Mouse (Mus musculus): Measurements from ENCODE around the gene Pth. TPM values are rescaled to one million over a fixed set of nuclear protein-coding genes. Genes with fewer than 3 reads are reported as not detected.
A peak's percentile ranks its signal among the peaks of the same experiment; 100 is the strongest.

Gene Pth
- polyA plus RNA-seq, 1 experiment from 2014 or later, result not detected

DNA sequence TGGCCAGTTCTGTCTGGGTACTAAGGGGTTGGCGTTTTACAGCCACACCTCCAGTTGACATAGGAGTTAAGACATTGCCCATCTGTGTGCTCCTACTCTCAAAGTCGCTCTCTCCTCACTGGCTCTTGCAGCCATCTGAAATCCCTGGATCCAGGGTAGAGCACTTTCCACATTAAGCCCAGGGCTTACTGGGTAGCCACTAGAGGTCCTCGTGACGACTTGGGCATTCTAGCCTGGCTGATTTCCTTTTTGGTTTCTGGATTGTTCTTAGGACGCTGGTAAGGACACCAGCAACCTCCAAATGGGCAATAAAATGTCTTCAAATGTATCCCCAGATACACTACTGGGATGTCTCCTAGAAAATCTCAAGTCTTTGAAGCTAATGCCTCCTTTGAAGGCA is 20.3 kb upstream of the Pth start:
- H3K36me3 ChIP-seq (ENCODE audit: control insufficient read depth, insufficient read depth, low read length), result no peaks in the 10 kb centered on the region
- no peak overlapping the region for H3K9ac ChIP-seq (ENCODE audit: low read length)
- ATAC-seq (ENCODE audit: insufficient read depth, low FRiP score, low TSS enrichment) (no peak), DNase-seq (ENCODE audit: low spot score) (no peak)
- no peak overlapping the region for H3K27ac ChIP-seq (ENCODE audit: low read depth, low read length)
- H3K4me3 ChIP-seq (ENCODE audit: low read depth, low read length), result no peak overlapping the region
- no peak overlapping the region for H3K4me2 ChIP-seq (ENCODE audit: low read depth)
- no peaks in the 10 kb centered on the region for H3K4me1 ChIP-seq (ENCODE audit: control insufficient read depth, insufficient read depth, low read length)
- 64% methylated on average over 5 of the region's 5 CpGs for WGBS
- no peaks in the 10 kb centered on the region for H3K27me3 ChIP-seq (ENCODE audit: control insufficient read depth, insufficient read depth, low read length)
- no peaks in the 10 kb centered on the region for H3K9me3 ChIP-seq (ENCODE audit: control insufficient read depth, low read length)

DNA sequence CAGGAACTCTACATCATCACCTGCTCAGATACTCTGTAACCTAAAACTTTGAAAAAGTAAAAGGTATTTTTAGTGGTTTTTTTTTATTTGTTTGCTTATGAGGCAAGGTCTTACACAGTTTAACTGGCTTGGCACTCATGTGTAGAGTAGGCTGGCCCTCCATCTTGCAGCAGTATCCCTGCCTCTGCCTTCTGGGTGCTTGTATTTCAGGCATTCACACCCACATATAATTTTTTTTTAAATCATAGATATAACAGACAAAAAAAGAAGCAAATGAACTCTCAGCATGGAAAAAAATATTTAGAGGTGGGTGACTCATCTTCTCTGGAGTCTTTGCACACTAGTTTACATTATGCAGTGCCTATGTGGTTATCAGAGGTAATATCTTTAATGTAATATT is 9.7 kb upstream of the Pth start:
- H3K4me3 ChIP-seq (ENCODE audit: low read depth, low read length), result no peak overlapping the region
- H3K9ac ChIP-seq (ENCODE audit: low read length), result no peak overlapping the region
- no peaks in the 10 kb centered on the region for H3K4me1 ChIP-seq (ENCODE audit: control insufficient read depth, insufficient read depth, low read length)
- no peaks in the 10 kb centered on the region for H3K9me3 ChIP-seq (ENCODE audit: control insufficient read depth, low read length)
- H3K36me3 ChIP-seq (ENCODE audit: control insufficient read depth, insufficient read depth, low read length), result no peaks in the 10 kb centered on the region
- H3K27ac ChIP-seq (ENCODE audit: low read depth, low read length), result no peak overlapping the region
- ATAC-seq (ENCODE audit: insufficient read depth, low FRiP score, low TSS enrichment) (no peak), DNase-seq (ENCODE audit: low spot score) (no peak)
- no peak overlapping the region for H3K4me2 ChIP-seq (ENCODE audit: low read depth)
- H3K27me3 ChIP-seq (ENCODE audit: control insufficient read depth, insufficient read depth, low read length), result no peaks in the 10 kb centered on the region

GRCm38 (mm10) chr7:113396661-113397060 is 8.3 kb upstream of the Pth start:
- ATAC-seq (ENCODE audit: insufficient read depth, low FRiP score, low TSS enrichment) (no peak), DNase-seq (ENCODE audit: low spot score) (no peak)
- H3K4me3 ChIP-seq (ENCODE audit: low read depth, low read length), result no peak overlapping the region
- no peak overlapping the region for H3K9ac ChIP-seq (ENCODE audit: low read length)
- WGBS, result 83% methylated on average over 4 of the region's 4 CpGs
- no peaks in the 10 kb centered on the region for H3K27me3 ChIP-seq (ENCODE audit: control insufficient read depth, insufficient read depth, low read length)
- H3K36me3 ChIP-seq (ENCODE audit: control insufficient read depth, insufficient read depth, low read length), result no peaks in the 10 kb centered on the region
- H3K9me3 ChIP-seq (ENCODE audit: control insufficient read depth, low read length), result no peaks in the 10 kb centered on the region
- H3K4me2 ChIP-seq (ENCODE audit: low read depth), result no peak overlapping the region
- no peaks in the 10 kb centered on the region for H3K4me1 ChIP-seq (ENCODE audit: control insufficient read depth, insufficient read depth, low read length)
- H3K27ac ChIP-seq (ENCODE audit: low read depth, low read length), result no peak overlapping the region

- ATAC-seq (ENCODE audit: insufficient read depth, low FRiP score, low TSS enrichment) (no peak), DNase-seq (ENCODE audit: low spot score) (no peak)
- no peak overlapping the region for H3K27ac ChIP-seq (ENCODE audit: low read depth, low read length)
- H3K4me2 ChIP-seq (ENCODE audit: low read depth), result no peak overlapping the region
- H3K9ac ChIP-seq (ENCODE audit: low read length), result no peak overlapping the region
- no peaks in the 10 kb centered on the region for H3K36me3 ChIP-seq (ENCODE audit: control insufficient read depth, insufficient read depth, low read length)
- WGBS, result 81% methylated on average over 2 of the region's 2 CpGs
- H3K9me3 ChIP-seq (ENCODE audit: control insufficient read depth, low read length), result no peaks in the 10 kb centered on the region
- H3K27me3 ChIP-seq (ENCODE audit: control insufficient read depth, insufficient read depth, low read length), result no peaks in the 10 kb centered on the region
- no peak overlapping the region for H3K4me3 ChIP-seq (ENCODE audit: low read depth, low read length)
- H3K4me1 ChIP-seq (ENCODE audit: control insufficient read depth, insufficient read depth, low read length), result no peaks in the 10 kb centered on the region
Measured at GRCm38 (mm10) chr7:113391619-113392018, 3.2 kb upstream of the Pth start.

DNA sequence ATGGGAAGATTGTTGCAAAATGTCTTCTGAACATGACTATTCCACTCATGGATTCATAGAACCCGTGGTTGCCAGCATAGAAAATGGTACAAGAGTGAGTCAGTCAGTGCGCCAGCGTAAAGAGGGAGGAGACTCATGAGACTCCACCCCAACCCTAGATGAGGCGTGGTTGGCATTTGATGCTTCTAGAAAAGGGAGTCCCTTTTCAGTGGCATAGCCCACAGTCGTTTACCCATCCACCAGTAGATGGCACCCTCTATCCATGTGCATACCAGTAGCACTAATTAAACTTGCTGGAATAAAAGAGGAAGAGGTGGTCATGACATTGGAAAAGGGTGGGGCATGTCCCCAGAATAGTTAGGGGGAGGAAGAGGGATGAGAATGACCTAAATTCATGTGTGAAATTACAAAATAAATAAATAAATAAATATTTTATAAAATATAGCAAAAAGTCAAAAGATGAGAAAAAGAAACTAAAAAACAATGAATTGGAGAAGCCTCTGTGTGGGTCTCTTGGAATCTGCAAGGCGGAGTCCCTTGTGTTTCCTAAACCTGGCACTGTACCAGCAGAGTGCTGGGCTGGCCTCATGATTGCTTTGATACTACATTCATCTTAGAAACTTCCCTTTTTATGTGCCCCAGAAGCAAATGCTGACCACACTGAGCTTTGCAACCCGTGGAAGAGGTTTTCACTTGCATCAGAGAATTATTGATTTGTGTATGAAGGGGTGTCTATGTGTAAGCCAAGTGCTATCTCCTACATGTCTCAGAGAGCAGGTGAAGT is 10.3 kb downstream of the Pth start:
- Histone ChIP-seq H3K27me3 (ENCODE audit: control insufficient read depth, insufficient read depth, low read length) (no peaks in the 10 kb centered on the region), H3K27ac (ENCODE audit: low read depth, low read length) (no peak overlapping the region), H3K4me2 (ENCODE audit: low read depth) (no peak overlapping the region), H3K4me1 (ENCODE audit: control insufficient read depth, insufficient read depth, low read length) (no peaks in the 10 kb centered on the region), H3K9me3 (ENCODE audit: control insufficient read depth, low read length) (no peaks in the 10 kb centered on the region), H3K4me3 (ENCODE audit: low read depth, low read length) (no peak overlapping the region), H3K36me3 (ENCODE audit: control insufficient read depth, insufficient read depth, low read length) (no peaks in the 10 kb centered on the region), H3K9ac (ENCODE audit: low read length) (no peak overlapping the region)
- WGBS, result 30% methylated on average over 7 of the region's 7 CpGs
- ATAC-seq (ENCODE audit: insufficient read depth, low FRiP score, low TSS enrichment), result peak; percentile 63
- DNase-seq (ENCODE audit: low spot score), result peak; percentile 74

DNA sequence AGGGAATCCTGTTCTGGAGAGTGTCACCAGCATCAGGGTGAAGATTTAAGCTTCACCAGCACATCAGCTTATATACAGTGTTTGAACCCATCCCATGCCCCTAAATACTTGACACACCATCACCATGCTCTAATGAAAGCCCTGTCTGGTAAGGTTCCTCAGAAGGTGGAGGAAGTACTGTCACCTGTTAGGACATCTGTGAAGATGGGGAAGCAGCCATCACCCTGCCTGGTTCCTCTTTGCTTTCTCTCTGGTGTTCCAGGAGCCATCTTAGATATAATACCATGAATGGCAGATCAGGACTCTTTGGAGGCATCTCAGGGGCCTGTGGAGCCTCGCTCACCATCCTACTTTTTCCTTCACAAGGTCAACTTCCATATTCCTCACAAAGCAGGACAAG is 15.7 kb downstream of the Pth start:
- H3K4me1 ChIP-seq (ENCODE audit: control insufficient read depth, insufficient read depth, low read length), result peaks cover 4% of the 10 kb centered on the region; the same call in 1 of the 2 replicates
- H3K9me3 ChIP-seq (ENCODE audit: control insufficient read depth, low read length), result no peaks in the 10 kb centered on the region
- DNase-seq (ENCODE audit: low spot score) (no peak), ATAC-seq (ENCODE audit: insufficient read depth, low FRiP score, low TSS enrichment) (no peak)
- H3K9ac ChIP-seq (ENCODE audit: low read length), result no peak overlapping the region
- H3K27me3 ChIP-seq (ENCODE audit: control insufficient read depth, insufficient read depth, low read length), result no peaks in the 10 kb centered on the region
- H3K36me3 ChIP-seq (ENCODE audit: control insufficient read depth, insufficient read depth, low read length), result no peaks in the 10 kb centered on the region
- no peak overlapping the region for H3K4me3 ChIP-seq (ENCODE audit: low read depth, low read length)
- no peak overlapping the region for H3K4me2 ChIP-seq (ENCODE audit: low read depth)
- 77% methylated on average over 1 of the region's 1 CpGs for WGBS
- no peak overlapping the region for H3K27ac ChIP-seq (ENCODE audit: low read depth, low read length)

DNA sequence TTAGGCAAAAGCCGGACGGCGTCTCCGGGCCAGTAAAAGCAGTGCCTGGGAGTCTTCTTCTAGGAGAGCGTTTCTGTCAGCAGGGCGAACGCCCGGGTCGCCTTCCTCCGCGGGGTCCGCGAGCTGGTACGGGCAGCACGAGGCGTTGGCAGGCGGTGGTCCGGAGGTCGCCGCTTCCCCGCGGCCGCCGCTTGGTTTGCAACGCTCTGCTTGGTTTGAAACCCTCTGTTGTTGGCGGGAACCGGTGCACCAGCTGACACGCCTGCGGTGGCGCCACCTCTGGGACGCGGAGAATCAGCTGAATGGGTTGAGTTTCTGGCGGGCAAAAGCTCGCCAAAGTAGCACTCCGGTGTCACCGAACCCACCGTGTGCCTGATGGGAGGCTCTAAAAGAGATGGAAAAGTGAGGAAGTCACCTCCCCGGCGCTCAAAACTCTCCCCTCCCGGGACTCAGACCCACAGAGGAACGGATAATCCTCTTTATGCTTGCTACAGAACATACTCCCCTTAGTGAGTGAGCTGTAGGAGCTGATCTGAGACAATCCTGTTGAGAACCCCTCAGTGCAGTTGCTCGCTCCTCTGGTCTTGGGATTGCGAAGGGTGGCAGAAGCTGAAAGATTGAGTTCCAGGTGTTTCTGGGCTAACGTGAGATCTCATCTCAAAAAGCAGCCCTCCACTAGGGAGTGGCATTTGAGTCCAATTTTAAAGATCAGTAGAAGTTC is 18.6 kb downstream of the Pth start:
- Histone ChIP-seq H3K9ac (ENCODE audit: low read length) (peak overlapping the region; percentile 91), H3K9me3 (ENCODE audit: control insufficient read depth, low read length) (no peaks in the 10 kb centered on the region), H3K27me3 (ENCODE audit: control insufficient read depth, insufficient read depth, low read length) (no peaks in the 10 kb centered on the region), H3K36me3 (ENCODE audit: control insufficient read depth, insufficient read depth, low read length) (no peaks in the 10 kb centered on the region), H3K27ac (ENCODE audit: low read depth, low read length) (peak overlapping the region; percentile 83), H3K4me2 (ENCODE audit: low read depth) (peak overlapping the region; percentile 80), H3K4me1 (ENCODE audit: control insufficient read depth, insufficient read depth, low read length) (peaks cover 4% of the 10 kb centered on the region; the same call in 1 of the 2 replicates), H3K4me3 (ENCODE audit: low read depth, low read length) (peak overlapping the region; percentile 89)
- ATAC-seq (ENCODE audit: insufficient read depth, low FRiP score, low TSS enrichment) (peak; percentile 54), DNase-seq (ENCODE audit: low spot score) (peak; percentile 76)
- under 1% methylated on average over 44 of the region's 44 CpGs for WGBS

GRCm38 (mm10) chr7:113368746-113369619 is 19.4 kb downstream of the Pth start, which contains the start of gene Btbd10:
Gene Btbd10 (minus strand): TSS chr7:113369392.
- peak within 1 kb of the TSS; percentile 89 for H3K4me3 ChIP-seq (ENCODE audit: low read depth, low read length)
- ATAC-seq (ENCODE audit: insufficient read depth, low FRiP score, low TSS enrichment), result peak; percentile 99
- H3K9ac ChIP-seq (ENCODE audit: low read length), result peak within 1 kb of the TSS; percentile 91
- H3K4me1 ChIP-seq (ENCODE audit: control insufficient read depth, insufficient read depth, low read length), result peaks cover 4% of the 10 kb centered on the region; the same call in 1 of the 2 replicates
- H3K27ac ChIP-seq (ENCODE audit: low read depth, low read length), result peak within 1 kb of the TSS; percentile 83
- no peaks in the 10 kb centered on the region for H3K36me3 ChIP-seq (ENCODE audit: control insufficient read depth, insufficient read depth, low read length)
- WGBS, result under 1% methylated on average over 64 of the region's 64 CpGs
- H3K27me3 ChIP-seq (ENCODE audit: control insufficient read depth, insufficient read depth, low read length), result no peaks in the 10 kb centered on the region
- no peaks in the 10 kb centered on the region for H3K9me3 ChIP-seq (ENCODE audit: control insufficient read depth, low read length)
- DNase-seq (ENCODE audit: low spot score), result peak; percentile 98
- H3K4me2 ChIP-seq (ENCODE audit: low read depth), result peak within 1 kb of the TSS; percentile 80

Data from neural tube, embryonic 11.5 days (tissue).